Mouse (Mus musculus): Measurements from ENCODE around the gene Sema3b.

GRCm38 (mm10) chr9:107603251-107603650 lies 5.8 kb downstream of the Sema3b start:
- TF ChIP-seq GATA1 (IDR thresholded peaks at IDR 0.05; ENCODE audit: borderline replicate concordance, low read length) (no peak), FLI1 (IDR thresholded peaks at IDR 0.05; ENCODE audit: low read length) (no peak)
